Mouse (Mus musculus) right cerebral cortex, postnatal 25 days (tissue): ENCODE data around the gene Fam186b.
A peak's percentile ranks its signal among the peaks of the same experiment; 100 is the strongest.

Source experiments
- DNase-seq: peaks from one replicate; pipeline ENCODE4 v3.0.0; 2022

Gene Fam186b

DNA sequence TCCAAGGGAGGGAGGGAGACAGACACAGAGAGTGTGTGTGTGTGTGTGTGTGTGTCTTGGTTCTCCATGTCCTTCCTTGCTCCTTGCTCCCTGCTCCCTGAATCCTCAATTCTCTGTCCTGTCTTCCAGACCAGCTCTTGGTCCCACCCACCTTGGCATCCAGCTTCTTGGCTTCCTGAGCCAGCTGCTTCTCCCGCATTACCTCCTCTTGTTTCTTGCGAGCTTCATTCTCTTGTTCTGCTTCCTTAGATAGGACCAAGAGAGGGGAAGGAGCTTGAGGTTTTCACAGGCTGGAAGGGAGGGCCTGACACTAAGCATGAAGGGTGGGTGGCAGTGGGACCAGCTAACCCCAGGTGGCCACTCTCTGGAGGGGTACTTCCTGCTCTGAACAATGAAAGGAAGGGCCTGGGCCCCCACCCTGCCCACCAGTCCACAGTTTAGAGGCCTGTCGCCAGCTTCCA, 23.8 kb upstream of the Fam186b start:
- DNase-seq = no peak

DNA sequence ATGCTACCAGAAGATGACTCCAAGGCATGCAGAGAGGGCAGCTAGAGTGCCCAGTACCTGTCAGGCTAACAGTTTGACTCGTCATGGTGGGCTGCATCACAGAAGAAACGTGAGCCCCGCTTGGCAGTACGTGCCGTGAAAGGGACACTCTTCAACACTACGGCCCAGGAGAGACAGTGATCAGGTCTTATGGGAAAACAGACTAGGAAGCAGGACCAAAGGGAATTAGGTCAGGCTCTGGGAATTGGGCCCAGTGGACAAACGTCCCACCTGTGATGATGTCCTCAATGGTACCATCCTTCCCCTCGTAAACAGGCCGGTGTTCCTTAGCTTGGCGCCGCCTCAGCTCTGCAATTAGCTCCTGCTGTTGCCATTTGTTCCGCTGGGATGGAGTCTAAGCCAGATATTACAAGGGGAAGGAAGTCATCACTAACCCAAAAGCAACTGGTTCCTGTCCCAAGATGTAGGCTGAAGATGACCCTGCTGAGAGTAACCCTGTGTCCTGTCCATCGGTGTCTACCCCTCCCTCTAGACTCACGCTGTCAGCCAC, 23.2 kb upstream of the Fam186b start:
- DNase-seq = no peak

DNA sequence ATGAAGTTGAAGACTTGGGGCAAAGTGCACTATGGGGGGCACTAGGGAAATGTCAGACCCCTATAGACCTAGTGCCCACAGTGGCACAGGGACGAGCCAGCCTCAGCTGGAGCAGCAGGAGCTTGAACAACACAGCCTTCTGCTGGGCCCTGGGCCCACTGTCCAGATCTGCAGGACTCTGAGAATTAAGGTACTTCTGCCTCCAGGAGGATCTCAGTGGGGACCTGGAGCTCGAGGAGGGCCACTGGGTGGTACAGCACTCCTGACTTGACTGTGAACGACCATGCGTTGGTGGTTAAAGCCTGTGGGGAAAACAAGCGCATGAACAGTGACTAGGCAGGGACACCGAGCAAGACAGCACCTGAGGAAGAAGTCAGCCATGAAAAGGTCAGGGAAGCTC, 22.4 kb upstream of the Fam186b start:
- no peak for DNase-seq

DNA sequence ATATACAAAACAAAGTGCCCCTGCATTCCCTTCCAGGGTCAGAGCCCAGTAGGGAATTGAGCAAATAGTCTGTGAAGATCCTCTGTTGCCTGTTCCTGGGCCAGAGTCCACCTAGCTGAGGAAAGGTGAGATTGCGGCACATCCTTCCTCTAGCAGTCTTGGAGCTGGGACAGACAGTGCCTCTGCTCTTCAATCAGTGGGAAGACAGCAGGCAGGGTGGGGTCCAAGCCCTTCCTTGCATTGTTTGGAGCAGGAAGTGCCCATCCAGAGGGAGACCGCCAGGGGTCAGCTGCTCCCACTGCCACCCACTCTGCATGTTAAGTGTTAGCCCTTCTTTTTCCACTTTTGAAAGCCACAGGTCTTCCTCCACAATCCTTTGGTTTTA, 21.6 kb upstream of the Fam186b start:
- DNase-seq = no peak

DNA sequence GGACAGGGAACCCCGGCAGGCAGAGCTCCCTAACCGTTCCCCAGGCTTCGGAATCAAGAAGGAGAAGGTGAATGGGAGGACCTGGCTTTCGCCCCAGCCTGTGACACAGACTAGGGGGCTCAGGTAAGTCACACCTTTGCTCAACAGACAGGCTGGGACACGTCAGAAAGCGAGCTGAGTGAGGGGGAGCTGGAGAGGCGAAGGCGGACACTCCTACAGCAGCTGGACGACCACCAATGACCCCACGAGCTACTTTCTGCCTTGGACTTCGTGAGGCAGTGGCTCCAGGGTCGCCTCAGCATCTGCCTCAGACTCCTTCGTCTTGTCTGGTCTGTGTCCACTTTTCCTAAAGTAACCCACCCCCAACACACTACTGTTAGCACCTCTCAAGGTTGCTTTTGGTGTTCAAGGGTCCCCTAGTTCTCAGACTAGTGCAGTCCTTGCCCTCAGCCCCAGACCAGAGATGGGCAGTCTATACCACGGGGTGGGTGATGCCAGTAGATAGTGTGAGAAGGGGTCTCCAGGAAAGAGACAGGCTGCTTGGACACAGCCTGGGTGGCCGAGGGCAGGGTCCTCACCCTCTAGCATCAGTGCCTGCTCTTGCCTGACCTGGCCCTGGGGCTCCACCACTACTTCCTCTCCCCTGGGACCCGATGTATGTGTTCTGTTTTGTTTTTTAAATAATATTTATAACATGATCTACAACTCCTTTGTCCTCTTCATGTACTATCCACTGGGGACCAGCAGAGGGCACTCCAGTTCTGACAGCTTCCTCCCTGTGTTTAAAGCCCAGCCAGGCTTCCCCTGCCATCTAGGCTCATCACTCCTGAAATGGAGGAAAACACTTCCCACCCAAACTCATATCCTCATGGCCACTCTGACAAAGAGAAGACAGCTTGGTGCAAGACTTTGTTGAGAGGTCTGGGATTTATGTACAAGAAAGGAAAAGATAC, 20.9 kb upstream of the Fam186b start:
- DNase-seq = peak; percentile 60

DNA sequence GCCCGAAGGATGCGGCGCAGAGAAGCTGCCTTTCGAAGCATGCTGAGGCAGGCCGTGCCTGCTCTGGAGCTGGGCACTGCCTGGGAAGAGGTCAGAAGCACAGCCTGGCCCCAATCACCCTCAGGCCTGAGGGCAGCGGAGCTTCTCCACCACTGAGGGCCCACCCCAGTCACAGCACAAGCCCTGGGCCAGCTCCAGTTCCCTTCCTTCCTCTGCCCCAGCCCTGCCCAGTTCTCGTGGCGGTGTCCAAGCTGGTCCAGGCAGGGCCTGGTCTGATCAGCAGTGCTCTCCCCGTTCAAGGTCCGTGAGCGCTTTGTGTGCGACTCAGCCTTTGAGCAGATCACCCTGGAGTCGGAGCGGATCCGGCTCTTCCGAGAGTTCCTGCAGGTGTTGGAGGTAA, 19.2 kb upstream of the Fam186b start:
- no peak for DNase-seq

DNA sequence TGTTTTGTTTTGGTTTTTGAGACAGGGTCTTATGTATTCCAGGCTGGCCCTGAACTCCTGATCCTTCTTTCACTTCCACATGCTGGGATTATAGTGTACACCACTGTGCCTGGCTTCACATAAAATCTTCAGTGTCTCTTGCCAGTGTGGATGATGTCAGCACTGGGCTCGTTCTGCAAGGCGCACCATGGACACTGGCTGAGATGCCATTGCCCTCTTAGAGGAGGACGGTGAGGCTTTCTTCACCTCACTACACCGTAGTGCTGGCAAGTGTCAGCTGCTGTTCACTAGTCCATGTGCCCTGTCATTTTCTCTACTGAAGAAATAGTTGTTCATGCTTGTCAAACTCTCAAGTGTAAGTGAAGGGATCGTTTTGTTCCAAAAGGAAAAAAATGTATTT, 14.9 kb upstream of the Fam186b start:
- no peak for DNase-seq

DNA sequence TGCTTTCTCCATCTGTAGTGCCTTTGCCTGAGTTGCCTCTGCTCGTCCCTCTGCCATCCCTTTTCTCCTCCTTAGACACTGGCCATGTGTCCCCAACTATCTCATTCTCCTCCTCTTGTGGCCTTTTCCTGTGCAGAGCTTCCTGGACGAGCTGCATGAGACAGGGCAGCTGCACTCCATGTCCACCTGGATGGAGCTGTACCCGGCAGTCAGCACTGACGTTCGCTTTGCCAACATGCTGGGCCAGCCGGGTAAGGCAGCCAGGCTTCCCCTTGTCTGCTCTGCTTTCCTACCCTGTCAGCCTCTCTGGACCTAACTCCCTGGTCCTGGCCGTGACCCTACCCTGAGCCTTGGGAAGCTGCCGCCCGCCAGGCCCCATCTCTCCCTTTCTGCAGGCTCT, 13.9 kb upstream of the Fam186b start:
- no peak for DNase-seq

DNA sequence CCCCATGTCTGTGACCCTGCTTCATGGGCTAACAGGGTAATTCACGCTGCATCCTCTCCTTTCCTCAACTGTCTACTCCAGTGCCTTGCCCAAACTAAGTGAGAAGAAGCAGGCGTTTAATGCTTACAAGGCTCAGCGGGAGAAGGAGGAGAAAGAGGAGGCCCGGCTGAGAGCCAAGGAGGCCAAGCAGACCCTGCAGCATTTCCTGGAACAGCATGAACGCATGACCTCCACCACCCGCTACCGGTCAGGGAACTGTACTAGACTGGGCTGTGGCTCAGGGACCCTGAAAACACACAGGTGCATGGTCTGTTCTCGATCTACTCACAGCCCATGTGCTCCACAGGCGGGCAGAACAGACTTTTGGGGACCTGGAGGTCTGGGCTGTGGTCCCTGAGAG, 11.8 kb upstream of the Fam186b start:
- DNase-seq = no peak

DNA sequence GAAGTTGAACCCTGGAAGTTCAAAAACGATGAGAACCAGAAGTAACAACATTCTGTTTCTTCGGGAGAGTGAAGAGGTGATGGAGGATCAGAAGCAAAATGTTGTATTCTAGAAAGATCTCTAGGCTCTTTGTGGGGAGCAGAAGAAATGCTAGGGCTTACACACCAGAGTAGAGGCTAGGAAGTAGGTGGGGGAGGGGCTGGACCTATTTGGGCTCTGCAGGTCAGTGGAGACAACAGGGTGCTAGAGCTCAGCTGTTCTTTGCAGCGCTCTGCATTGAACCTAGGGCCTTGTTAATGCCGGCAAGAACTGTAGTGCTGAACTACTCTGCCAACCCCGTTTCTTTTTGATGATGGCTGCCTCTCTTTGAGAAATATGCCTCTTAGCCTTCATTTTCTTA, 525 bp upstream of the Fam186b start:
- no peak for DNase-seq

DNA sequence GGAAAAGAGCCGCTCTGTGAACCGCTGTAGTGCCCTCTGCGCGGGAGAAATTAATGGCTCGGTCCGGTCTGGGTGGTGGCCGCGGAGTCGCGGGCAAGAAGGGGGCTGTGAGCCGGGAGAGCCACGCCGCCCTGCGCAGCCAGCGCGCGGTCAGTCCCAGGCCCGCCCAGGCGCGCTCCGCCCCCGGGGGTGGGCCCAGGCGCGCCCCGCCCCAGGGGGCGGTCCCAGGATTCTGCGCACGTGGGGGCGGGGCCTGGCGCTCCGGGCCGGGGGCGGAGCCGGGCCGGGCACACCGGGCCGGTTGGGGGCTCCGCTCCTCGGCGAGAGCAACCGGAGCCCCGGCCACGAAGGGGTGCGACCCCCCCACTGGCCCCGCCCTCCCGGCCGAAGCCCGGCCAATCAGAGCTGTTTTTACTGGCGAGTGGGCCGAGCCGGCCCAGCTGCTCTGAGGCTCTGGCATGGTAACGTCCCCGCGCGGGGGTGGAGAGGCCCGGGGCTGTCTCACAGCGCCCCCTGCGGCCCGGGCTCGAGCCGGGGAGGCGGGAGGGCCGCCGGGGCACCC, 794 bp downstream of the Fam186b start, which contains the start of gene Prpf40b:
Gene Prpf40b, plus strand, starts transcription at position 275 of the 562 bp plus-strand sequence.
- DNase-seq = peak; percentile 98

DNA sequence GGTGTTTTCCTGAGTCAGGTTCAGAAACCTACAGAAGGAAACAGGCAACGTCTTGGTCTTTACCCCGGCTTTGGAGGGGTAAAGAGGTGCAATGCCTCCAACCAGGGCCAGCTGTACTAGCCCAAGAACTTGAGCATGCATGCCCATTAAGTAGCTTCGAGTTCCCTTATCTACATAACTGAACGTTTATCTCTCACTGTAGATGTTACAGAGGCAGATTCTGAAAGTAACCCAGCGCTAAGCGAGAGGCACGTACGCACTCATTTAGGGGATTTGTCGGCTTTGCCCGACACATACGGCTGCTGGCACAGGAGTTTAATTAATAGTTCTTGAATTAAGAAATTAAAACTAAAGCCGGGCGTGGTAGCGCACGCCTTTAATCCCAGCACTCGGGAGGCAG, 1.4 kb downstream of the Fam186b start:
- DNase-seq = no peak

DNA sequence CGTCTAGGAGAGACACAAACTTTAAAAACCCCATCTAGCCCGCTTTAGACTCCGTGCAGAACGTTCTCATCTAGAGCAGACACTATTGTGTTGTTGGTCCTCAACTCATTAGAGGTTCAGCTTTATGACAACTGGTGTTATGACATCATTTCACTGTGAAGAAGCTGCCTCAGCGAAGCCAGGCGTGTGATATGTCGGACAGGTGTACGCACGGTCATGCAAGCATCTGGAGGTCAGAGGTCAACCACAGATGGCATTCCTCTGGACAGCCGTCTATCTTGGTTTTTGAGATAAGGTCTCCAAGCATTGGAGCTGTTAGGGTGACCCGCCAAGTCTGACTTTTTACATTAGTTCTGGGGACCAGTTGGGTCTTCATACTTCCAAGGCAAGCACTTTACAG, 5.1 kb downstream of the Fam186b start:
- no peak for DNase-seq

DNA sequence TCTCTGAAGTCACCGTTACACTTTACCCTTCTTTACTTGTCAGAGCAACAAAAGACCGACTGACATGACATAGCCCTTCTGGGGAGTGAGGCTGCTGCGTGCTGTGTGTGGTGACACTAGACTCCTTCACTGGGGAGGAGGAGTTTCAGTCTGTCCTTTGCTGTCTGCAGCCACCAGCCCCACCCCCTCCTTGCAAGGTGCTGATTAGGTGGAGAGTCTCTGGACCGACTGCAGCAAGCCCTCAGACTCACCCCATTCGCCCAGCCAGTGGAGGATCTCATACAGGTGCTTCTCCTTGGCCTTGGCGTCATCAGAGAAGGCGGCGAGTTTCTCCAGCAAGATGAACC, 10.5 kb downstream of the Fam186b start:
- DNase-seq = no peak

DNA sequence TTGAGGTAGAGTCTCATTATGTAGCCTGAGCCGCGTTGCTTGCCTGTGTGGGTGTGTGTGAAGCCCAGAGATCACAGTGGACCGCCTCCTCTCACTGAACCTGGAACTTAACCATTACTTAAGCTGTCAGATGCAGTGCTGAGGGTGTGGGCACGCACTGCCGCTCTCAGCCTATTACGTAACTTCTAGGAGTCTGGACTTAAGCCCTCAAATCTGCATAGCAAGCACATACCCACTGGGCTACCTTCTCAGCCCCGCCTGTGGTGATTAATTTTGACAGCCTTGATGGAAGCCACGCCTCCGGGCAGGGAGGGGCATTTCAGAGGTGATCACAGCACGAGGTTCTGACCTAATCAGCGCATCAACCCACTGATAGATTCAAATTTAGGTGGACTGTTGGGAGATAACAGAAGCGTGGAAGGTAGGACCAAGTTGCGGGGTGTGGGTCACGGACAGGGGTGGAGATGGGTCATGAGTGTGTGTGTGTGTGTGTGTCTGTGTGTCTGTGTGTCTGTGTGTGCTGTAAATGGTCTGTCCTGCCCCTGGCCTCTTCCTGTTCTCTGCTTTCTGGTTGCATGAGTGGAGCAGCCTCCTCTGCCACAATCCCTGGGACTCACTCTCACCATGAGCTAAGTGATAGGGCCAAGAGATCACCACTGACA, 11.0 kb downstream of the Fam186b start:
- no peak for DNase-seq

DNA sequence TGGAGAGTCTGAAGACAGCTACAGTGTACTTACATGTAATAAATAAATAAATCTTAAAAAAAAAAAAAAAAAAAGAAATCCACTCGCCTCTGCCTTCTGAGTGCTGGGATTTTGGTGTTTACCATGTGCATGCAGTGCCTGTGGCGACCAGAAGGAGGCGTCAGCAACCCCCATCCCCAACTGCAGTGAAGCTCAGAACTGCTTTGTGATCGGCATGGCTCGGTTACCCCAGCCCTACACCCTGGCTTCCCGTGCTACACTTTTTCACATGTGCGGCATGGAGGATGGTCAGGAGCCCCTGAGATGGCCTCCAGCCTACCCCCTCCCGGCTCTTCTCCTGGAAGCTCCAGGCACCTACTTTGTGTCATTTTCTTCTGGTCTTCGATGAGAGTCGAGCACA, 12.2 kb downstream of the Fam186b start:
- no peak for DNase-seq

DNA sequence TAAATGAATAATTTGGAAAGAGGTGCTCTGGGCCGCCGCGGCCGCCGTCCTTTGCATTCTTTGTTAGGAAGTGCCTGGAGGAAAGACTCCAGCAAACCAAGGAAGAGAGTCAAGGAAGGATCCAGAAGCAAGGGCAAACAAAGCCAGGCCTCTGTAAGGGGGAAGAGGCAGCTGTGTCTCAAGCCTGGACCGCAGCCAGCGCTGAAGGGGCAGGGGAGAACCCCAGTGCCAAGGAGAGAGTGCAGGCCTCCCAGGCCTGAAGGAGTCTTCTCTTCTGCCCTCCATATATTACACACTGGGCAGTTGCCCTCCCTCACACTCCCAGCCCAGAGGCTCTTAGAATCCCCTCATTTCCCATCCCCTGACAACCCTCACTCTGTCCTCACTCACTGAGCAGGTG, 17.4 kb downstream of the Fam186b start:
- DNase-seq = no peak

DNA sequence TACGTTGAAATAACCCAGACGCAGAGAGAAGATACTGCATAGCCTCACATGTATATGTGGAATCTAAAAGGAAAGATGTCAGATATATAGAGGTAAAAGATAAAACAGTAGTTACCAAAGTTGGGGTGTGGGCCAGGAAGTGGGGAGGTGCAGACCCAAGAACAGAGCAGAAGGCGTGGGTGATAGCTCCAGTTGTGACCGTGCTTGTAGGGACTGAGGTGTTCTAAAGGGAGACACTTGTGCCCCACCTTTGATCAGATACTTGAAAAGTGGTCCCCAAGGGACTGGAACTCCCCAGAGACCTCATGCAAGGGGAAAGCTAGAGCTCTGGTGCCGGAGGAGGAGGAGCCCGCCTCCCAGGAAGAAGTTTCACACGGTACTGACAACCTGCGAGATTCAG, 19.6 kb downstream of the Fam186b start:
- DNase-seq = no peak

DNA sequence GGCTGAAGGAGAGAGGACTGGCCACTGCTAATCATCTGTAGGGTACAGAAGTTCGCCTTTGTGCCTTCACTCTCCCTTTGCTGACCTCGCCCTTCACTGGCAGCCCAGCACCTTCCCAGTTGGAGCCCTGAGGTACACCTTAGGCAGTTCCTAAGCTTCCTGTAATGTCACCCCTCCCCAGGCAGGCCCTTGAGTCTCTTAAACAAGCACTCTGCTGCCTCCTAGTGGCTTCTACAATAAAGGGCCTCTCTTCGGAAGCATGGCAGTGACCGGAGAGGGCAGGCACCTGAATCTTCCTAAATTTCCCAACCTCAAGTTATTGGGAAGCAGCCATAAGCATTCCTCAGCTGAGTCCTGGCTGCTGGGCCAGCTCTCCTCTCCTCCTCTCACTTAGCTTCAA, 30.0 kb downstream of the Fam186b start:
- no peak for DNase-seq

DNA sequence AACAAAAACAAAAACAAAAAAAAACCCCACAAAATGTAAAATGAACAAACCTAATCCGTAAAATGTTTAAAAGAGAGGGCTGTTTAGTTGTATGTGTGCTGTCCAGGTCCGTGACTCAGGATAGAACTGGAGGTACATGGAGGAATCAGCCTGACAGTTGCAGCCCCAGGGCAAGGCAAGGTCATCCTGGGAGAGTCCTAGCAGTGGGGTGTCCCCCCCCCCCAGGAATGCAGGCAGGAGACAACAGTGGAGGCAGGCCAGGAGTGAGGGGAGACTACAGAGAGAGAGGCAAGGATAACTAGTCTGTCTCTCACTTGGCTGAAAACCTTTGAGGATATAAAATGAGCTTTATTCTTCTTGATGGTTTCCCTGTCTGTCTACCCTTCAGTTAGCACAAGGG, 31.3 kb downstream of the Fam186b start:
- DNase-seq = no peak

DNA sequence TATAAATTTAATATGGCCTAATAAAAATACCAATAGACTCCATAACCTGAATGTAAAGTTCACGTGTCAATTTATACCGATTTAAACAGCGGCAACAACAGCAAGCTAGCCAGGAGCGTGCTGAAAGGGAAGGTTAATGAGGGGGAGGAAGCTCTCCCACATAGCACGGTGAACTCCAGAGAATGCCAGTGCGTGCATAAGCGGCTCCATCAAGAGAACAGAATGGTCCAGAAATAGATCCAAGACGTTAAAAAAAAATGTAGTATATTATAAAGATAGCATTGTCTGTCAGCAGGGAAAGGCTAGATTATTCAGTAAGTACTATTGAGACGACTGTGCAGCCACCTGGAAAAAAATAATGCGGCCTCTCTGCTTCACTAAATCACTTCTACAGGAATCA, 33.0 kb downstream of the Fam186b start:
- no peak for DNase-seq

DNA sequence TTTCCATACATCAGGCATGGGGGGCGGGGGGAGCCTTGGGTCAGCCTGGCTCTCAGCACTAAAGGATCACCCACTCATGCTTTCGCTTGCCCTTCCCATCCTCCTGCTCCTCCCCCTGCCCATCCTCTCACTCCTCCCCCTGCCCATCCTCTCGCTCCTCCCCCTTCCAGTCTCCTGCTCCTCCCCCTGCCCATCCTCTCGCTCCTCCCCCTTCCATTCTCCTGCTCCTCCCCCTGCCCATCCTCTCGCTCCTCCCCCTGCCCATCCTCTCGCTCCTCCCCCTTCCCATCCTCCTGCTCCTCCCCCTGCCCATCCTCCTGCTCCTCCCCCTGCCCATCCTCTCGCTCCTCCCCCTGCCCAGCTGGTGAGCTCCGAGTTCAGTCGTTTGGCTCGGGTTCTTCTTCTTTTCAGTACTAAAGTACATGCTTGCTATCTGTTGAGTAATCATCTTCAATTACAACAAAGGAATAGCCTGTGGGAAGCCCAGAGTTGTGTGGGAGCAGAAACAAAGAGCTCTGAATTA, 35.9 kb downstream of the Fam186b start:
- peak; percentile 50 for DNase-seq

DNA sequence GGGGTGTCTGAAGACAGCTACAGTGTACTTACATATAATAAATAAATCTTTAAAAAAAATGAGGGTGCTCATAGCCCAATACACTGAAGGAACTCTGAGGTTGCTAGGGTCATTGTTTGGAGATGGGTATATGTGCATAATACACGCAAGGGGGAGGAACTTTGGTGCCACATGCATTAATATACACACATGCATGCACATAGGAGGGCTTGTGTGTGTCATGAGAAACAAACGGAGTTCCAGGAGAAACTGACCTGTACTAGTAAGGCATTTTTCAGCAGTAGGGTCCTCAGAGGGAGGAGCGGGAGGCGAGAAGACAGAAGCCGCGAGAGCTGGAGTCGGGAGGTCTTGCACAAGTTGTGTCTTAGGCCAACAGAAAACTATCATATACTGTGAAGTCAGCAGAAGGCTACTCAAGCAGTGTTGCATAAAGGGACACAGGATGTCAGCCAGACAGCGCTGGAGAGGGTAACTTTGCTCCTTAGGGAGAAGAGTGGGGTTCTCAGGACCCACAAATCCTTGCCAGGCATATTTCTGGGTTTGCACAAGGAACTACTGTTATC, 36.4 kb downstream of the Fam186b start:
- no peak for DNase-seq
